Mouse (Mus musculus) c-Kit-negative CD71-positive TER-119-positive erythroid progenitor cells, embryonic 14.5 days (primary cell): ENCODE data around the gene Cbarp.
"Not testable (repeated sequence)": the region's sequence is repeated elsewhere in the genome, so short reads cannot be mapped to it uniquely, and the experiment has no call there.

Source experiments
- DNase-seq: peaks from one replicate; pipeline ENCODE4 v3.0.0-alpha.2; 2013; ENCODE audit warnings: low read depth, low spot score

Cbarp gene

DNA sequence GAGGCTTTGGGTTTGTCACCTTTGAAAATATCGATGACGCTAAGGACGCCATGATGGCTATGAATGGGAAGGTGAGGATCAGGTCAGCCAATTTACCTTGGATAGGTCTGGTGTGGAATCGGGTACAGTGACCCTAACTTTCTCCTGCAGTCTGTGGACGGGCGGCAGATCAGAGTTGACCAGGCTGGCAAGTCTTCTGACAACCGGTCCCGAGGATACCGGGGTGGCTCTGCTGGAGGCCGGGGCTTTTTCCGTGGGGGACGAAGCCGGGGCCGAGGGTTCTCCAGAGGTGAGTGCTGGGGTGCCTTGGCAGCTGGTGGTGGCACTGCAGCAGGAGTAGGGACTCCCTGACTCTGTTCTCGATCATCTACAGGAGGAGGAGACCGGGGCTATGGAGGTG, 29.4 kb upstream of the Cbarp start:
- DNase-seq: no peak

DNA sequence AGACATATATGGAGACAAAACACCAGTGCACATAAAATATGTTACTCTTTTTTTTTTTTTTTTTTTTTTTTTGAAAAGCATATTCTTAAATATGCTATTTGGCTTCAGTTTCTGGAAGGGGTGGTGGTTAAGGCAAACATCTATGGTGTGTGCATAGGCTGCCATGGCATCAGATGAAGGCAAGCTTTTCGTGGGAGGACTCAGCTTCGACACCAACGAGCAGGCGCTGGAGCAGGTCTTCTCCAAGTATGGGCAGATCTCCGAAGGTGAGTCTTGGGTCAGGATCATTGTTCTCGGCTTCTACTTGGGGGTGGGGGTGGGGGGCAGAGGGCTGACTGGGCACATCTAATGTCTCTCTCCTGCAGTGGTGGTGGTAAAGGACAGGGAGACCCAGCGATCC, 29.0 kb upstream of the Cbarp start:
- no peak for DNase-seq

DNA sequence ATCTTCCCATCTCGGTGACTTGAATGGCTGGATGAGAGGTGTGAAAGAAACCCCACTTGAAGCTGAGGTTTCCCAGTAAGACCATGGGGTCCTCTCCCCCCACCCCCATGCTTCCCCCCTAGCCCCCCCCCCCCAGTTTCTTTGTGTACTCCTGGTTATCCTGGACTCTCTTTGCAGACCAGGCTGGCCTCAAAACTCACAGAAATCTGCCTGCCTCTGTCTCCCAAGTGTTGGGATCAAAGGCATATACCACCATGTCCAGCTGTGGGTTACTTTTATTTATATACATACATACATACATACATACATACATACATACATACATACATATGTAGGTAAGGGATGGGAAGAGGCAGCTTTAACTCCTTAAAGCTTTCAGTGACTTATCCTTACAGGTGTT, 28.4 kb upstream of the Cbarp start:
- no peak for DNase-seq

DNA sequence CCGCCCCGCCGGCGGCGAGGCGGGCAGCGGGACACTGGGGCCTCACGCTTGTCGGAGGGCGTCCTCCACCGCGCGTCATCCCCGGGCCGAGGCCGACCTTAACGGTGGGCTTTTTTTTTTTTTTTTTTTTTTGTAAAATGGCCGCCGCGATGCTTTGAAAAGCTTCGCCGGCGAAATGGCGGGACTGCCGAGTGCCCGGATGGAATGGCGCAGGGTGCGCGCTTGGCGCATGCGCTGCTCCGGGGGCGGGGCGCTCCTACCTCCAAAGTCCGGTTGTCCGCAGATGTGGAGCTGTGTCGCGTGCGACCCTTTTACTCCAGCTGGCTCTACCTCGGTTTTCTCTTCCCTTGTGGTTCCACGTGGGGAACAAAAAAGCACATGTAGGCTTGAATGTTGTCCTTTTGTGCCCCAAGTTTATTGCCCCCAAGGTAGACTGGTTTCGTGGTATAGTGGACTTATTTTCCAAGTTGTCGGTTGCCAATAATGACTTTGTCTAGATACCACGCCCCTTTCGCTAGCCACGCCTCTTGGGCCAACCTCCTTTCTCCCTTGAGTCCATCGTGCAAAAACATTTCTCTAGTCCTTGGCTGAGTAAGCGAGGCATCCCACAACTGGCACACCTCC, 27.5 kb upstream of the Cbarp start:
- DNase-seq: peak; percentile 81

DNA sequence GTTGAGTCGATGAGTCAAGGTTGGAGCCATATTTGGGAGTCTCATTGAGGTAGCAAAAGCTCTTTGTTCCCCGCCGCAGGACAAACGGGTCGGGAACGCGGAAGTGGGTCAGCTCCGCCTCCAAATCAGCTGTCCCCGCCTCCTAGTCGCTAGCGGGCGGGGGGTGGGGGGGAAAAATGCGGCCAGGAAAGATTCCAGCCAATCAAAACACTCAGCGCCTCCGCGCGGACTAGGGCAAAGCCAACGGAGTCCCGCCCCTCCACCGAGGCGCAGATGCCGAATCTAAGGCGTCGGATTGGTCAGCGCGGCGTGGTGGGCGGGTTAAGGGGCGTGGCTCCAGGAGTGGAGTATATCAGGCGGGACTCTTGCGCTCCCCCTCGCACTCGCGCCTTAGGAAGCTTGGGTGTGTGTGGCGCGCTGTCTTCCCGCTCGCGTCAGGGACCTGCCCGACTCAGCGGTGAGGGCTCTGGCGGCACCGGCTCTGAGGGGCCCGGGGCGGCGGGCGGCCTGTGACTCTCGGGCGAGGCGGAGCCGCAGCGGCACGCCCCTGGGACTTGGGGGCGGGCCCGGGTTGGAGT, 26.9 kb upstream of the Cbarp start:
- DNase-seq: peak; percentile 98

DNA sequence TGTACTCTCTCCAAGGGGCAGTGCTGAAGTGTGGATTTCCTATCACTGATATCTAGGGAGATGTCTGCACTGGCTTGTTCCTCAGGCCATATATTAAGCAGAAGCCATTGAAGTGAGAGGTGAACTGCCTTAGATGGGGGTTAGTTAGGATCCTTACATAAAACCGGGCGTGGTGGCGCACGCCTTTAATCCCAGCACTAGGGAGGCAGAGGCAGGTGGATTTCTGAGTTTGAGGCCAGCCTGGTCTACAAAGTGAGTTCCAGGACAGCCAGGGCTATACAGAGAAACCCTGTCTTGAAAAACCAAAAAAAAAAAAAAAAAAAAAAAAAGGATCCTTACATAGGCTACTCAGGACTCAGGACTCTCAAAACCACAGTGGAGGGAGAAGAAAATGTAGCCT, 25.5 kb upstream of the Cbarp start:
- DNase-seq: not testable (repeated sequence)

DNA sequence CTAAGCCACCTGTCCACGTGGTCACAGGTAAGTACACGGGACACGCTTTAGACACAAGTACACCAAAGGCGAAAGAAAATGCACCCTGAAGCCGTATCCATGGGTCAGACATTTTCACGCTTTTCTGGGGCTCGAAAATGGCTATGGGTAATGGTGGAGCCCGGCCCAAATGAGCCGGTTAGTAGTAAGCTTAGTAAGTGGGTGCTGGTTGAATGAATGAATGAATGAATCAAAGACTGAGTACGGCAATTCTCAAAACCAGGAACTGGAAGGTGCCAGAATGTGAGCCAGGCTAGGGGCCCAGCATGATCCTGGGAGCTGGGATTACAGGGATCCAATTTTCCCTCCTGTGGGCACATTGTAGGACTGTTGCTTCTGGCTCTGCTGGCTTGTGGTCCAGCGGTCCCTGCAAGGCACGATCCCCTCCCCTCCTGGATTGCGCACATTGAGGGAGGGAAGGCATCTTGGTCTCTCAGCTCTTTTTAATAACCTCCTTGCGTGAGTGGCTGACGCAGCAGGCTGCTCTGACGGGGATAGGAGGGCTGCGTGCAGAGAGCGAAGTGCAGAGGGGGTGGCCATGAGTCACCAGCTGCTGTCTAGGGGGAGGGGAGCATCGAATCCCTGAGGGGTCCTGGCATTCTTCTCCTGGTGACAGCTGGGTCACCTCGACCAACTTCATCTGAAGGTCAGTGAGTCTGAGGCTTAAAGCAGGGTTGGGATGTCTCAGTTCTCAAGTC, 24.9 kb upstream of the Cbarp start, which contains the start of gene Cirbp:
Gene Cirbp (plus strand): TSS at position 594 of the 737 bp plus-strand sequence.
- no peak for DNase-seq

DNA sequence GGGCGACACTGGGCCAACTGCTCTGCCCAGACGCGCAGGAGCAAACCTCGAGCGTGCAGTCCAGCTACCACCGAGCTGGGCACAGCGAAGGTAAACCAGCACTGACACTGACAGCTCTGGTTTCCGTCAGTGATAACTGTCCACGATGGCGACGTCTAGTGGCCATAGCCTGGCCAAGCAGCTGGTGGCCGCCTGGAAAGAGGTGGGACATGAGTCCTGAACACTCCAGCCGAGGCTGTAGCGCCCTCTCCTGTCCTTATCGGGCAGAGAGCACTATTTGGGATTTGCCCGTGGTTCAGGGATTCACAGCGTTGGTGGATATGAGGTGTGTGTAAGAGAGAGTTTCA, 24.3 kb upstream of the Cbarp start:
- DNase-seq: peak; percentile 94

DNA sequence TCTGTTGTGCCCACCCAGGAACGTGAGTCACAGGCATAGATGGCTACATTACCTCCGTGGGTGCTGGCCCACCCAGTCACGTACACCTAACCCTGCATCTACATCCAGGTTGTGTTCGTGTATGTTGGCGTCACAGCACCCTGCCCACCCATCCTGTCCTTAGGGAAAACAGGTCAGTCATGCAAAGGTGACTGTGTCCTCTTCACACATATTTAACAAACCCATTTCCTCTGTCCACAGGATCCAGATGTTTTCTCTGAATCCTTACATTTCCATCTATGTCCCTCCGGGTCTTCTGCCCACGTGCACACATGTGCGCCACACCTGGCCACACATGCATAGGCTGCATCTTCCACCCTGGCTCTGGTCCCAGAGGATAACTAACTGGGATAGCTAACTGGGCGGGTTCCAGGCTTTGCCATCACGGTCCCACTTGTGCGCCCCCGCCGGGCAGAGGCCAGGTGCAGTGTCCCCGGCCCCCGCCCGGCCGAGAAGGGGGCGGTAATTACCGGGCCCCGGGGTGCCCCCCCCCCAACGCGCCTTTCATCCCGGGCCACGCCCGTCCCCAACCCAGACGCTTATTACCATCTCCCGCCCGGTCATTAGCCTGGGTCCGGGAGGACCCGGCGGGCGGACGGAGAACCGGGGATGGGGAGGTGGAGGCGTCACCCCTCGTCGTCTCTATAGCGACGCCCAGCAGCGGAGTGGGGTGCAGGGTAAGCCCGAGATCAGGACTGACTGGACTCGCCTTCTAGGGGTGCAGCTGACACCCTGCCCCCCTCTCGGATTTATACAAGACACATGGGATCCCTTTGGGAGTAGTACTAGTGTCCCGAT, 23.7 kb upstream of the Cbarp start:
- DNase-seq: no peak

DNA sequence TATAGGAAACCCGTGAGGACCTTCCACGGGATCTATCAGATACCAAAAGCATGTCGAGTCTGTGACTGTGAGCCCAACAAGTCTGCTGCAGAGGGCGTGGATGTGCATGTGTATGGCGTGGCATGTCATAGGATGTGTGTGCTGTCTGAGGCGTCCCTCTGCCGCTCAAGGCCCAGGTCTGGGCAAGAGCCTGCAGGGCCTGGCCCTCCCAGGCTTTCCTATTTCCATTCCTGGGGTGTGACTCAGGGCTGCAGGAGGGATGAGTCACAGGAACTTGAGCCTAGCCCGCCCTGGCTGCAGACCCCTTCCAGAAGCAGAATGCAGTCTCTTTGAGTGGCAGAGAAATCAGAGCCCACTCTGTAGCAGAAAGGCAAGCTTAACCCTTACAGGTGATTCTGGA, 23.1 kb upstream of the Cbarp start:
- DNase-seq: no peak

DNA sequence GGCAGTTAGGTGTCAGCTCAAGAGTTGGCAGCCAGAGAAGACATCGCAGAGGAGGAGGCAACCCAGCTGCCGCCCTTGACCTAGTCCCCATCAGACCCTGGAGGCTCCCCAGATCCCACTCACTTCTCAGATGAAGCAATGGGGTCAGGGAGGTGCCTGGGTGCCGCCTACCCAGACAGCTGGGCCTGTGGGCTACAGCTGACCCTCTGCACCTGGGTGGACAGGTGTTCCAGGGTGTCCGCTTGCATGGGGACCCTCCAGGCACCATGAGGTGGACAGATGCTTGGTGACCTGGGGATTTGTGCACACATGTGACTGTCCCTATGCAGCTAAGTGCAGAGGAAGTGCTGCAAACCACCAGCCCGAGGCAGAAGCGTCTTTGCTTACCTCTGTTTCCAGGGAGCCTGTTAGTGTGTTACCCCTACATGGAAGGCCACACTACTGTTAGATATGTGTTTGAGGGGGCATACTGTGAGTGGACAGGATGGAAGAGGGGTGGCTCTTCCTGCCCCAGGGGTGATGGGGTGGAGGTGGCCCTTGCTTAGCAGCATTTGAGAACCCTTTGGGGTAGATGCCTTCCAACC, 22.2 kb upstream of the Cbarp start:
- DNase-seq: no peak

DNA sequence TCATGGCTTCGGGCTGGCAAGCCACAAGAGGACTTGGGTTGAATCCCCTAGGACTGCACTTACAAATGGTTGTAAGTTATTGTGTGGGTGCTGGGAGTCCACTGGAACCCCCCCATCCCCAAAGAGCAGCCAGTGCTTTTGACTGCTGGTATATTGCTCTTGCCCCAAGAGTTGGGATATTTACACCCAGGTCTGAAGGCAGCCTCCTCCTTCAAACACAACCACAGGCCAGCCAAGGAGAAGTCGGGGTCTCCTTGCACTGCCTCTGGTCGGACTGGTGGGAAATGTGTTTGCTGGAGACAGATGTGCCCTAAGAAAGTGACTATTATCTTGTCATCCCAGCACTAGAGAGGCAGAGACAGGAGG, 21.6 kb upstream of the Cbarp start:
- DNase-seq: no peak

DNA sequence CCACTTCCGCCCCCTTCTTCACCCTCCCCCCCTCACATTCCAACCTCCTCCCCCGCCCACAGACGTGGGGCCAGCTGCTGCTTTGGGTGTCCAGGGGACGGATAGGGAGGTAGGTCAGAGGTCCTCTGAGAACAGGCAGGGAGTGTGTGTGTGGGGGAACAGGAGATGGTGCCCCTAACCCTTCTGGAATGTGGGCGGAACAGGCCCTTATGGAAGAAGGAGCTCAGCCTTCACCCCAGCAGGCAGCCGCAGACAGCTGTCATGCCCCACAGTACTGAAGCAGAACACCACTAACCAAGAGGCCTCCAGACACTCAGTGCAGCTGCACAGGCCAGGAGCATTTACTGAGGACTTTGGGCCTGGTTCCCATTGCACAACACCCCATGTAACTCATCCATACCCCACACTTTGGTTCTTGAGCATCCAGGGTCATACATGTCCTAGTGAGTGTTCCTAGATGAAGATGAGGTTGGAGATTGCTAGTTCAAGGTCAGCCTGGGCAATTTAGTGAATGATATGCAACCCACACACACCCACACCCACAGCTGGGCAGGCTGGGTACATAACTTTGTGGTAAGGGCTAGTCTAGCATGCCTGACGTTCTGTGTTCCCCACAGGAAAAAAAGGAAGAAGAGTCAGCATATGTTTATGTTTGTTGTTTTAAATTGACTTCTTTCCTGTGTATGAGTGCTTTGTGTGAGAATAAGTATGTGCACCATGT, 21.0 kb upstream of the Cbarp start:
- no peak for DNase-seq

DNA sequence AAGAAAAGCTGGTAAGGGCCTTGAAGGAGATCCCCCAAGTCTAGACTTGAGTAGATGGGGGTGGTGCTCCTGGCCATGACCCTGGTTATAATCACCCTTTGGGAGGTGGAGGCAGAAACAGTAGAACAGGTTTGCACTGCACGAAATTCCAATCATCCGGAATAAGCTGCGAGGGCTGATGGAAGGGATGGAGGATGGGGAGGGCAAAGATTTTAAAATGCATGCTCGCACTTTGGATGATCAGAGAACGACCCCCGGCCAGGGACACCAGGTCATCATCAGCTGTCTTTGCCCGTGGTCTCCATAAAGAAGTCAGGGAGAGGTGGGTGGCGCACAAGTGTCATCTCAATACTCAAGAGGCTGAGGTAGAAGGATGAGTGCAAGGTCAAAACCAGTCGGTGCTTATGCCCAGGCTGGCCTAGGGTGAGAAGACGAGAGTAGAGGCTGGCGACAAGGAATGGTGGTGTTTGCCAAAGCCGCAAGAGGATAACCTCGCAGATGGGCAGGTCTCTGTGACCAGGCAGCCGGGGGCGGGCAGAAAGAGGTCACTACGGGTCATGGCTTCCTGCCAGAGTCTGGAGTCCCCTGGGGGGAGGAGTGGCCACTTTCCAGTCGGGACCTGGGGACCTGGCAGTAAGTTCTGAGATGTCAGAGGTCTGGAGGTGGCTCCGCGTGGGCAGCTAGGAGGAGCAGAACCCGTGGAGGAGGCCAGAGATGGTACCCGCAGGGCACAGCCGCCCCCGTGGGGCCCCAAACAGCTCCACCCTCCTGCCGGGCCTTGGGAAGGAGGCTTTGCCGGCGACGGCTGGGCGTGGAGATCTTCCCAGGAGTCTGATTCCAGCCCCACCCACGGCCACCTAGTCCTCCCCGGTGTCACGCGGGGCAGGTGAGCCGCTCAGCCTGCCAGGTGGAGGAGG, 20.1 kb upstream of the Cbarp start:
- peak; percentile 71 for DNase-seq

DNA sequence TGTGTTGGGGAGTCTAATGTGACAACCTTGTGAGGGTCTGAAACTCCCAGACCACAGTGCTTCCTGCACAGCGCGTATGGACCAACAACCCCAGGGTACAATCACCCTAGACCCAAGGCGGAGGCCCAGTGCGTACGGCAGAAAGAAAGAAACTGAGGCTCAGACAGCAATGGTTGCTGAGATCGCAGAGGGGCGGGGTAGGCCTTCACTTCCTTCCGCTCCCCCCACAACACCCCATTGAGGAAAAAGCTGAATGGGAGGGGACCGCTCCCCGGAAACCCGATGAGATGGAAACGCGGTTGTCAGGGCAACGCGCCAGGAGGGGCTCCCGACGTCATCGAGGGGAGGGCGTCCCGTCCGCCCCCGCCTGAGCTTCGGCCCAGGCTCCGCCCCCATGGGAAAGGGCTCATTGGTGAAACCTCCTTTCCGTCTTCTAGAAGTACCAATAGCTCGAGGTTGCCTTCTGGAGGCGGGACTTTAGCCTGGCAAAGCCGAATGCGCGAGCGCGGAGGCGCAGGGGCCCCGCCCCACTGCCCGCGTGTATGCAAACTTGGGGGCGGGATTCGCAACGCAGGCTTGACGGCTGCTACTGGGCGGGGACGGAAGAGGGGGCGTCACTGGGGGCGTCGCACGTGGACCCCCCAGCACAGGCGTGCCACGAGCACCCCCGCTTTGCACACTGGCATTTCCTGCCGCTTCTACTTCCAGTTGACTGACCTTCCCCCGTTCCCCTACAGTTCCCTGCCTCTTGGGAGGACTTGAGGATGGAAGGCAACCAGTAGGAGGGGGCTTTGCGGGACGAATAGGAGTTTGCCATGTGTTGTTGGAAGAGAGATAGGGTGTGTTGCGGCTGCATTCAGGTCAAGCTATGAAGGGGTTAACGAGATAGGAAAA, 19.2 kb upstream of the Cbarp start:
- DNase-seq: peak; percentile 94

DNA sequence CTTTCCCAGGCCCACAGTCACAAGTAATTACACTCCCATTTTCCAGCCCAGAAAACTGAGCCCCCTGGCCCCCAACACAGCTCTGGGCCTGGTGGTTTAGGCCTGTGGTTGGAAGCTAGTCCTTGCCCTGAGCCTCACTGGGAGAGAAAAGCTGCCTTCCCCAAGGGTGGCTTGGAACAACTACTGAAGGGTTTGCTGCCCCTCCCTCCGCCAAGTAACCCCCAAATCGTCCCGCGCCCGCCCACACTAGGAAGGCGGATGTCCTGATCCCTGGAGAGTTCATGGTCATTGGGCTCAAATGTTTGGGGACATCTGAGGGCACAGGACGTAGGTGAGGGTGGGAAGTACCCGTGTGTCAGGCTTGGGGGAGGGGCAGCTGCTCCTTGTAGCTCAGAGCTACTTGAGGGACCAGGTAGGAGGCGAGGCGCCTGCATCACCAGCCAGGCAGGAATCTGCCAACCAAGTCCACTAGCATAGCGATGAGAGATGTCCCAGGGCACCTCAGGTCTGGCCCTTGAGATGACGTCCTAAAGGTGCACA, 18.5 kb upstream of the Cbarp start:
- DNase-seq: no peak

DNA sequence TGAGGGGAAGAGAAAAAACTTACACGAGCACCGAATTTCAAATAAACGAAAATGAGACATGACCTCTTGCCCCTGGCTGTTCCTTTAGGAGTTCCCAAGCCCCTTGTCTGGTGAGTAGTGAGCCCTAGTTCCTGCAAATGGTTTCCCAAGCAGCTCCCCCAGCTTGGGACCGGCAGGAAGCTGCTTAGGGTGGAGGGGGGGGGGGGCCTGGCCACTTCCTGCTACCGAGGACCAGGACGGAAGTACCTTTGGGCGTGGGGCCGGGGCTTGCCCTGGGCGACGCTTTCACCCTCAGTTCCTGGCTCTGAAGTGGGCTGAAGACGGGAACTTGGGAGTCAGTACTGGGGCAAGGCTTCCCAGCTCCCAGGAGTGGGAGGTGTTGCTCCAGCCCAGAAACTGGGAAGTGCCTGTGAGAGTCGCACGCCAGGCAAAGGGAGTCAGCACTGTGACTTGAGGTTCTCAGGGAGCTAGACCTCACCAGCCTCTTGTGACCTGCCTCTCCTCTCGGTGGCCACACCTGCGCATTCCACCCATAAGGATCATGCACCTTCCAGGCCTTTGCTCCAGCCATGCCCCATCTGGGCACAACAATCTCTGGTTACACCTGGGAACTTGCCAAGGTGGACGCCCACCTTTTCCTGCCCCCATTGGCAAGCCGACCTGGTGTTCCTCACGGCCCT, 17.8 kb upstream of the Cbarp start:
- no peak for DNase-seq

DNA sequence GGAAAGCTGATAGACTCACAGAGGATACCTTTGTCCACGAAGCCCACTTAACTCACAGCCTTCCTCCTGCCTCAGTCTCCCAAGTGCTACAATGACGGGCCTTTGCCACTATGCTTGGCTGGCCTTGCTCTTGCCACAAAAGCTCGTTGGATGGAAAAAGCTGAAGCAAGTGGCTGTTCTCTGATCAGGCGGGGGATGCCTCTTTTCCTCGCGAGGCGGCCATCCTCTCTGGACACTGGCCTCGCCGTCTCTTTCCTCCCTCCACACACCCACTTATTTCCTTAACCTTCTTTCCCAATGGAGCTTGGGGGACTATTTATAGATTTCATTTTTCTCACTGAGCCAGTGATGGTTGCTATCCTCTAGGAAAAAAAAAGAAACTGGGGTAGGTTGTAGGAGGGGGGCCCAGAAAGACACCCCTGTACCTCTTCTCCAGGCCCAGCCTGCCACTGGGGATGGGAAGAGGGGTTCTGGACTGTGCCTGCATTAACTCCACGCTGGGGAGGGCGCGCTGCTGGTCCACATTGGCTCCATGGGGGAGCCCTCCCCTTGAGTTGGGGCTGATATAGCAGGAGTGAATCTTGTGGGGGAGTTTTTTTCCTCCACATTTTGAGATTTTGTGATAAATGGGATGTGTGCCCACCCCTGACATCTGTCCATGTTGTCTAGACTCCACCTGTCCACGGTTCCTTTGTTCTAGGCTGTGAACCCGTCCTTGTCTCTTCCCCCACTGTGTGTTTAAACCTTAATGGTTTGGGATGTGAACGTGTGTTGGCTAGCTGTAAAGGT, 16.7 kb upstream of the Cbarp start:
- no peak for DNase-seq
